Comparison of ENCODE assay signal across 14 mouse cellular contexts in genomic region chr9:42097731-42098473, GRCm38 (mm10). TPM values are rescaled to one million over a fixed set of nuclear protein-coding genes. Genes with fewer than 3 reads are reported as not detected.
DNase-seq lines count a peak whose midpoint lies in the region; ATAC-seq and TF ChIP-seq lines count a peak whose summit lies in the region.
"Had no signal": no experiment of that assay in that cellular context is flagged by ENCODE, and none has a peak within 500 bp of the region (broad histone marks: within the 10 kb centered on the region; RNA-seq: fewer than 3 reads in every experiment).

No protein-coding gene starts in this region.

- H3K4me2 ChIP-seq in forebrain, embryonic 11.5 days (ENCODE audit: low read depth, low read length, severe bottlenecking) = no peak overlapping the region
- H3K4me2 ChIP-seq: lung, embryonic 14.5 days; midbrain, embryonic 12.5 days; neural tube, embryonic 15.5 days had no signal

- peaks cover 50% of the 10 kb centered on the region for H3K4me1 ChIP-seq in spleen, adult 2 months (ENCODE audit: control insufficient read depth, insufficient read depth, insufficient read length)
- H3K4me1 ChIP-seq in forebrain, embryonic 11.5 days (replicated peaks; ENCODE audit: control insufficient read depth, insufficient read depth, low read length) = no peaks in the 10 kb centered on the region
- H3K4me1 ChIP-seq: midbrain, embryonic 12.5 days had no signal

- peak overlapping the region; percentile 82 for H3K27ac ChIP-seq in gastrocnemius, adult 2 months
- peak overlapping the region; percentile 91 for H3K27ac ChIP-seq in spleen, adult 2 months (ENCODE audit: insufficient read depth, low read length)
- H3K27ac ChIP-seq in forebrain, embryonic 11.5 days (ENCODE audit: low read depth, low read length) = no peak overlapping the region
- H3K27ac ChIP-seq: limb, embryonic 10.5 days; midbrain, embryonic 12.5 days; neural tube, embryonic 15.5 days had no signal

- TF ChIP-seq POLR2A in spleen, adult 2 months (IDR thresholded peaks at IDR 0.05; ENCODE audit: low read depth, low read length) = no peak

- intact Hi-C loops in gastrocnemius, adult 2 months (cut with DNase I) = no loop called here

- ATAC-seq in forebrain, embryonic 11.5 days (replicated peaks; ENCODE audit: low FRiP score) = no peak
- ATAC-seq: hindbrain, embryonic 16.5 days had no signal

- H3K9me3 ChIP-seq in forebrain, embryonic 11.5 days (ENCODE audit: control insufficient read depth, low read length) = no peaks in the 10 kb centered on the region
- H3K9me3 ChIP-seq: limb, embryonic 10.5 days; midbrain, embryonic 12.5 days; neural tube, embryonic 15.5 days had no signal

- no peaks in the 10 kb centered on the region for H3K27me3 ChIP-seq in spleen, adult 2 months (ENCODE audit: control insufficient read depth, insufficient read depth, low read length)
- H3K27me3 ChIP-seq in forebrain, embryonic 11.5 days (ENCODE audit: control insufficient read depth, insufficient read depth, low read length) = no peaks in the 10 kb centered on the region
- H3K27me3 ChIP-seq: midbrain, embryonic 12.5 days; neural tube, embryonic 15.5 days had no signal

- H3K9ac ChIP-seq in forebrain, embryonic 11.5 days (ENCODE audit: low read length) = no peak overlapping the region
- H3K9ac ChIP-seq: lung, embryonic 14.5 days; midbrain, embryonic 12.5 days; neural tube, embryonic 15.5 days had no signal

- 59% methylated on average over 8 of the region's 8 CpGs for WGBS in spleen, adult 2 months
- WGBS in forebrain, embryonic 11.5 days = 93% methylated on average over 8 of the region's 8 CpGs

- TF ChIP-seq CTCF in gastrocnemius, adult 2 months (IDR thresholded peaks at IDR 0.05) = no peak
- no peak for TF ChIP-seq CTCF in spleen, adult 2 months (IDR thresholded peaks at IDR 0.05; ENCODE audit: extremely low read depth, insufficient read depth, insufficient read length, insufficient replicate concordance)

- DNase-seq in gastrocnemius, adult 2 months = peak; percentile 51
- no peak for DNase-seq in gastrocnemius, postnatal 10 days
- peak; percentile 23 to 48 for DNase-seq in spleen, adult 2 months (ENCODE audit: low read depth in 1 of 2, low spot score in 2 of 2)
- DNase-seq in spleen, postnatal 14 days (ENCODE audit: low spot score in 2 of 2) = no peak
- DNase-seq in induced T-regulatory cell, adult 2 months (ENCODE audit: low read depth) = peak; percentile 69
- DNase-seq in thymus, postnatal 25 days = peak; percentile 27
- no peak for DNase-seq in forebrain, embryonic 11.5 days (ENCODE audit: low spot score)
- DNase-seq in cerebellum, postnatal 36 days = no peak
- DNase-seq: lung, embryonic 14.5 days; right cerebral cortex, postnatal 25 days had no signal

- H3K36me3 ChIP-seq in spleen, adult 2 months (ENCODE audit: control insufficient read depth, insufficient read depth, low read length) = peaks cover 12% of the 10 kb centered on the region
- H3K36me3 ChIP-seq in forebrain, embryonic 11.5 days (ENCODE audit: control insufficient read depth, insufficient read depth, low read length) = no peaks in the 10 kb centered on the region
- H3K36me3 ChIP-seq: midbrain, embryonic 12.5 days had no signal

- no peak overlapping the region for H3K4me3 ChIP-seq in gastrocnemius, adult 2 months
- H3K4me3 ChIP-seq in spleen, adult 2 months (ENCODE audit: extremely low read depth, insufficient read depth, insufficient read length) = no peak overlapping the region
- no peak overlapping the region for H3K4me3 ChIP-seq in forebrain, embryonic 11.5 days (ENCODE audit: low read depth, low read length)
- H3K4me3 ChIP-seq: limb, embryonic 10.5 days; midbrain, embryonic 12.5 days; neural tube, embryonic 15.5 days had no signal

RNA-seq across cellular contexts. Expression of gene Sorl1, which starts 26.2 kb away (rescaled TPM):
- 10 to 100 TPM; 38.7 to 43.4 TPM for total RNA-seq in gastrocnemius, adult 2 months (2021)
- 10 to 100 TPM; 27.8 to 29.9 TPM for total RNA-seq in gastrocnemius, postnatal 10 days (2021)
- polyA plus RNA-seq in spleen, adult 2 months (2012; rRNA removed) = 69.7 and 93.6 TPM in 2 replicates
- 7.0 and 8.1 TPM in 2 replicates for polyA plus RNA-seq in forebrain, embryonic 11.5 days (2014; fragmentation: Nextera tagmentation; extraction: Ambion mirVana)

Comparison
In these comparisons a context has a peak if more than half of its experiments do, and no peak if none do; other contexts are left out.
1. DNase-seq: peak in gastrocnemius, adult 2 months (single experiment), spleen, adult 2 months (2 of 2), induced T-regulatory cell, adult 2 months (single experiment) and thymus, postnatal 25 days (single experiment); none in gastrocnemius, postnatal 10 days (single experiment), spleen, postnatal 14 days (0 of 2), forebrain, embryonic 11.5 days (single experiment) and cerebellum, postnatal 36 days (0 of 2).